Mouse (Mus musculus) mesoderm, embryonic 11.5 days (tissue): ENCODE data around the gene Pex19.
A peak's percentile ranks its signal among the peaks of the same experiment; 100 is the strongest.

Source experiments
- DNase-seq: peaks from one replicate; pipeline ENCODE4 v3.0.0-alpha.2; 2012; ENCODE audit warnings: low read depth, low spot score

Gene Pex19

GRCm38 (mm10) chr1:172126376-172127347 lies at the start of gene Pex19:
Gene Pex19 (plus strand): TSS chr1:172126755.
- peak; percentile 91 for DNase-seq

GRCm38 (mm10) chr1:172077981-172078380 lies 48.6 kb upstream of the Pex19 start:
- no peak for DNase-seq

- peak; percentile 95 for DNase-seq
Observed at GRCm38 (mm10) chr1:172082101-172082898, 44.3 kb upstream of the Pex19 start, which contains the start of the genes Copa and Ncstn. Gene Copa (plus strand): TSS chr1:172082529. Gene Ncstn (minus strand): TSS chr1:172082795.

GRCm38 (mm10) chr1:172082899-172083445 lies 43.6 kb upstream of the Pex19 start:
- DNase-seq, result no peak

- DNase-seq, result no peak
Observed at GRCm38 (mm10) chr1:172093522-172093921, 33.0 kb upstream of the Pex19 start.

- DNase-seq, result no peak
Observed at GRCm38 (mm10) chr1:172094295-172094694, 32.3 kb upstream of the Pex19 start.

- peak; percentile 17 for DNase-seq
Observed at GRCm38 (mm10) chr1:172095202-172095601, 31.4 kb upstream of the Pex19 start.

GRCm38 (mm10) chr1:172099325-172100033 lies 27.1 kb upstream of the Pex19 start:
- no peak for DNase-seq

GRCm38 (mm10) chr1:172103619-172104018 lies 22.9 kb upstream of the Pex19 start:
- DNase-seq, result no peak

GRCm38 (mm10) chr1:172105101-172105500 lies 21.5 kb upstream of the Pex19 start:
- DNase-seq, result no peak

GRCm38 (mm10) chr1:172107777-172108477 lies 18.6 kb upstream of the Pex19 start:
- DNase-seq, result no peak

- no peak for DNase-seq
Observed at GRCm38 (mm10) chr1:172116948-172117347, 9.6 kb upstream of the Pex19 start.

- DNase-seq, result no peak
Observed at GRCm38 (mm10) chr1:172119100-172119499, 7.5 kb upstream of the Pex19 start.

GRCm38 (mm10) chr1:172119720-172120119 lies 6.8 kb upstream of the Pex19 start:
- peak; percentile 75 for DNase-seq

GRCm38 (mm10) chr1:172122671-172123070 lies 3.9 kb upstream of the Pex19 start:
- DNase-seq, result no peak

- no peak for DNase-seq
Observed at GRCm38 (mm10) chr1:172124572-172124971, 2.0 kb upstream of the Pex19 start.

GRCm38 (mm10) chr1:172127487-172127886 lies 932 bp downstream of the Pex19 start:
- no peak for DNase-seq

GRCm38 (mm10) chr1:172128563-172128962 lies 2.0 kb downstream of the Pex19 start:
- DNase-seq, result no peak

- DNase-seq, result no peak
Observed at GRCm38 (mm10) chr1:172129108-172129507, 2.6 kb downstream of the Pex19 start.

GRCm38 (mm10) chr1:172129780-172130179 lies 3.2 kb downstream of the Pex19 start:
- DNase-seq, result no peak

- DNase-seq, result no peak
Observed at GRCm38 (mm10) chr1:172132319-172132718, 5.8 kb downstream of the Pex19 start.
